Mouse (Mus musculus) thymus, postnatal 14 days (tissue): Measurements from ENCODE around the gene Zfp101.
A peak's percentile ranks its signal among the peaks of the same experiment; 100 is the strongest.

Experiments used
- DNase-seq: peaks from one replicate; pipeline ENCODE4 v3.0.0; 2021

Zfp101 gene

GRCm38 (mm10) chr17:33394182-33395034, at the start of gene Zfp101:
Gene Zfp101 (minus strand): TSS chr17:33394641.
- DNase-seq = peak; percentile 84

GRCm38 (mm10) chr17:33441159-33441558, 46.7 kb upstream of the Zfp101 start:
- no peak for DNase-seq

- no peak for DNase-seq
Observed at GRCm38 (mm10) chr17:33439922-33440321, 45.5 kb upstream of the Zfp101 start.

- DNase-seq = peak; percentile 83
Observed at GRCm38 (mm10) chr17:33439148-33439547, 44.7 kb upstream of the Zfp101 start.

GRCm38 (mm10) chr17:33432019-33432946, 37.8 kb upstream of the Zfp101 start, which contains the start of gene Actl9:
Gene Actl9 (plus strand): TSS chr17:33432896.
- no peak for DNase-seq

- DNase-seq = no peak
Observed at GRCm38 (mm10) chr17:33392271-33392670, 2.2 kb downstream of the Zfp101 start.

- no peak for DNase-seq
Observed at GRCm38 (mm10) chr17:33385705-33386104, 8.7 kb downstream of the Zfp101 start.

GRCm38 (mm10) chr17:33372795-33373194, 21.6 kb downstream of the Zfp101 start:
- DNase-seq = no peak

GRCm38 (mm10) chr17:33358411-33359384, 35.7 kb downstream of the Zfp101 start, which contains the start of gene Zfp81:
Gene Zfp81 (minus strand): TSS chr17:33358878.
- peak; percentile 84 for DNase-seq

GRCm38 (mm10) chr17:33352981-33353380, 41.5 kb downstream of the Zfp101 start:
- no peak for DNase-seq
